Mouse (Mus musculus) urinary bladder, adult 18-20 months (tissue): ENCODE data around the gene Kcnk7.
"Not testable (repeated sequence)": the region's sequence is repeated elsewhere in the genome, so short reads cannot be mapped to it uniquely, and the experiment has no call there.

Source experiments
- DNase-seq, 2 experiments: peaks; one replicate each; pipeline ENCODE4 v3.0.0; 2022; ENCODE audit warnings: low spot score in 2 of 2, mixed read lengths in 2 of 2

Gene Kcnk7

GRCm38 (mm10) chr19:5704163-5704800, at the start of gene Kcnk7:
Gene Kcnk7, plus strand, starts transcription at chr19:5704367.
- no peak for DNase-seq

DNA sequence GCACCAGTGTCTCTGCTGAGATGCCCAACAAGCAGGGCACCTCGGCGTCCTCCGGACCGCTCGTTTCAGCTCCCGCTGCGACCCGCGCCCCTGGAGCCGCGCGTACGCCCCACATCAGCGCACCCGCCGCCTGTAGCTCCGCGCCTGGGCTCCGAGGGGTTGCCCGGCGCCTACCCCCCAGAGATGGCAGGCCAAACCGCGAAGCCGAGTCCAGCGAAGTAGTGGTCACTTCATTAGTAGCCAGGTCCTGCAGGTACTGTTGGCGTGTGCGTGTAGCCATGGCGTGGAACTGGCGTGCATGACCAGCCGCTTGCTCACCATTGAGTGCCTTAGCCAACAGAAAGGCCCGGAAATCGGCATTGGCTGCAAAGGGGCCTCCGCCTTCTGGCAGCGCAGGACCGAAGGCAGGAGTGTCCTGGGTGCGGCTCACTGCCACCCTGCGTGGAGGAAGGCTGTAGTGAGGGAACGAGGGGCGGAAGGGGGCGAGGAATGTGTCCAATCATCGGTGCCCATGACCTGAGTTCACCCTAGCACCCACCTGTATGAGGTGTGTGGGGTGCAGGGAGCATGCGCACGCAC, 49.4 kb upstream of the Kcnk7 start:
- no peak for DNase-seq

DNA sequence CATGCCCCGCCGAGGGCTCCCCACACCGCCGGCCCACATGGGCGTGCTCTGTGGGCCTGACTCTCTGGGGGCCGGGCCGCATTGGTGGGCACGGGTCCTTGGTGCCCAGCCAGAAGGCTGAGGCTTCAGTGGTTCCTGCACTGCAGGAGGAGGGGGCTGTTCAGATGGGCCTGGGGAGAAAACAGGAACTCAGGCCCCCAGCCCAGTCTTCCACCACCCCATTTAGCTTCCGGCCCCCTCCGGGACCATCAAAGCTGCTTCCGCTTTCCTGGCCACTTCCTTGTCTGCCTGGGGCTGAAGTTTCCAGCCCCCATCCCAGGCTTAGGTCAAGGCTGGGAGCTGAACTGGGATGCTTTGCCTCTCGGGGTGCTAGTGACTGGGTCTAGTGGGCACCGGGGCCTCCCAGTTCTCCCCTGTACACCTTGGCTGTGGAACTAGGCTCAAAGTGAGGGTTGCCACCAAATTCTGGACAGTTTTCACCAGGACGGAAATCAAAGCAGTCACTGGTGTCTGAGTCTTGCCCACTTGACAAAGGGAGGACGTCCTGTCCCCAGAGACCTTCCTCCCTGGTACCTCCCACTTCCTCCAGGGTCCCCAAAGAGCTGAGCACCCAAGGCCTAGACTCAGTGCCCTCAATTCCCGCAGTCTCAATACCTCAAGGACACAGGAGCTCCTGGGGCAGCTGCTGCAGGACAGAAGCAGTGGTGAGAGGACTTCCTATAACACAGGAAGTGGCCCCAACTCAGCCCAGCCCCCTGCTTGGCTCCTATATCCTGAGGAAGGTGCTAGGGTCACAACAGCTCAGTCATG, 43.0 kb upstream of the Kcnk7 start:
- DNase-seq = no peak

- no peak for DNase-seq
Measured at GRCm38 (mm10) chr19:5662310-5662709, 41.9 kb upstream of the Kcnk7 start.

GRCm38 (mm10) chr19:5662981-5663913, 40.9 kb upstream of the Kcnk7 start, which contains the start of gene Sipa1:
Gene Sipa1, minus strand, starts transcription at chr19:5663707.
- DNase-seq = peak; percentile 90 to 97

- no peak for DNase-seq
Measured at GRCm38 (mm10) chr19:5664669-5665257, 39.4 kb upstream of the Kcnk7 start.

- no peak for DNase-seq
Measured at GRCm38 (mm10) chr19:5665465-5665864, 38.7 kb upstream of the Kcnk7 start.

DNA sequence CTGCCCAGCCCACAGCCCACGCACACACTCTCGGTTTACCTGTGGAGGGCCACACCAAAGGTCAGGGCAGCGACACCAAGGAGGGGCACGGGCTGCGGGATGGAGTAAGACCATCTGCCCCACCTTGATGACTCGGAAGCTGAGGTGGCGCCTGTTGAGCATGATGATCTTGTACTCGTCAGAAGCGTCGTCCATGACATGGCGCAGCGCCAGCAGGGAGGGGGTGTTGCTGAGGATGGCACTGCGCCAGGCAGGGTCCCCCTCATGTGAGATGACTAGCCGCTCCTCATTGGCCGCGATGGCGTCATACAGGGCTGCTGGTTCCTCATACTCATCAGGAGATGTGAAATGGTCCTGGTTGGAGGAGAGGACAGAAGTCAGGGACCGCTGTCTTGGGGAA, 37.8 kb upstream of the Kcnk7 start:
- no peak for DNase-seq

GRCm38 (mm10) chr19:5668372-5668771, 35.8 kb upstream of the Kcnk7 start:
- DNase-seq = no peak

- DNase-seq = no peak
Measured at GRCm38 (mm10) chr19:5680432-5680831, 23.7 kb upstream of the Kcnk7 start.

DNA sequence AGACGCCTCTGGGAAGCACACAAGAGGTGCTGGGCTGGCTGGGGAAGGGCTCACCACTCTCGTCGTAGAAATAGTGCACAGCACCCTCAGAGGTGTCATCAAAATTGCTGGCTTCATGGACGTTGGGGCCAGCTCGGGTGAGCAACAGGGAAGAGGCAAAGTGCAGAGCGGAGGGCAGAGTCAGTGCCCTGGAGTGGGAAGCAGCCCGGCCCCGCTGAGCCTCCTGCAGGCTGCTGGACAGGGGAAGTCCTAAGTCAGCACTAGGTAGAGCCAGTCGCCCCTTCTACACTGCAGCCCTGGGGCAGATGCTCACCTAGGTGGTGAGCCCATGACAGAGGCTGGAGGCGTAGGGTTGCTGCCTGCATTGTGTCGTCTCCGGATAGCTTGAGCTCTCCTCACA, 19.9 kb upstream of the Kcnk7 start:
- no peak for DNase-seq

- no peak for DNase-seq
Measured at GRCm38 (mm10) chr19:5684985-5685384, 19.2 kb upstream of the Kcnk7 start.

GRCm38 (mm10) chr19:5685431-5685830, 18.7 kb upstream of the Kcnk7 start:
- no peak for DNase-seq

GRCm38 (mm10) chr19:5685861-5686260, 18.3 kb upstream of the Kcnk7 start:
- DNase-seq = no peak

- DNase-seq = no peak
Measured at GRCm38 (mm10) chr19:5686437-5686836, 17.7 kb upstream of the Kcnk7 start.

DNA sequence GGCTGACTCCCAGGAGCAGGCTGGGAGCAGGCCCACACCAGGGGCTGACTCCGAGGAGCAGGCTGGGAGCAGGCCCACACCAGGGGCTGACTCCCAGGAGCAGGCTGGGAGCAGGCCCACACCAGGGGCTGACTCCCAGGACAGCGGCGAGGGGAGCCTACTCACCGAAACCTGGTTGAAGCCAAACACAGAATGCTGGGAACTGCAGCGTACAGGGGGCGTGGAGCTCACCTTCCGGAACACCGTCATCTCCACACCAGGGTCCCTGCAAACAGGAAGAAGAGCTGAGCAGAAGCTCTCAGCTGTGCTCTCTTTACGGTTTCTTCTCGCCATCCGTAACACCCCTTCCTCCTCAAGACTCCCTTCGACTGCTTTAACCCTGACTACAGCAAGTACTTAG, 17.2 kb upstream of the Kcnk7 start:
- not testable (repeated sequence) for DNase-seq

DNA sequence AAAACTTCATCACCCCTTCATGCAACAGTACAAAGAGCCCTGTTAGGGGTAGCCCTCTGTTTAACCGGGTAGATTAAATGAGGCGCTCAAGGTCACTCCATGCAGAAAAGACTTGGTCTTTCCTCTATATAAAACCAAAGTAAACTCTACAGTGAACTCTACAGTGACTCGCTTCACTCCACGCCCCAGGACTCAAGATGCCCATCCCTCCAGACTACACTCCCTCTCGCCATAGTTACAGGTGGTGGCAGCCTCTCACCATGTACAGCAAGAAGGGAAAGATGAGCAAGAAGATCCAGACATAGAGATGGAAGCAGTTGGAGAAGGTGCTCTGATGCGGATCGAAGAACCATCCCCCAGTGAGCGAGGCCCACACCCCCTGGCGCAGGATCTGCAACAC, 16.4 kb upstream of the Kcnk7 start:
- DNase-seq = no peak

GRCm38 (mm10) chr19:5688200-5689087, 15.7 kb upstream of the Kcnk7 start, which contains the start of the genes Map3k11 and Pcnx3:
Gene Map3k11, plus strand, starts transcription at chr19:5688742.
Gene Pcnx3, minus strand, starts transcription at chr19:5688908.
- peak; percentile 87 to 97 for DNase-seq

GRCm38 (mm10) chr19:5689088-5689428, 15.1 kb upstream of the Kcnk7 start:
- no peak for DNase-seq
